Mouse (Mus musculus) megakaryocyte, embryonic 14.5 days (primary cell): ENCODE measurements around the gene Ripor1. TPM values are rescaled to one million over a fixed set of nuclear protein-coding genes. Genes with fewer than 3 reads are reported as not detected.
A peak's percentile ranks its signal among the peaks of the same experiment; 100 is the strongest.

Source experiments
- H3K27me3 ChIP-seq: replicated peaks from 2 replicates; pipeline ENCODE3; 2012; ENCODE audit warnings: inconsistent platforms
- H3K36me3 ChIP-seq: replicated peaks from 2 replicates; pipeline ENCODE3; 2012; ENCODE audit warnings: low read length, inconsistent platforms, mixed read lengths
- H3K4me1 ChIP-seq: 2 replicates; pipeline ENCODE4 v1.6.1; 2012; ENCODE audit warnings: inconsistent platforms
- H3K4me3 ChIP-seq: replicated peaks from 2 replicates; pipeline ENCODE3; 2012; ENCODE audit warnings: moderate library complexity, mild to moderate bottlenecking, inconsistent platforms
- H3K9me3 ChIP-seq: 2 replicates; pipeline ENCODE4 v1.6.1; 2012; ENCODE audit warnings: inconsistent platforms
- FLI1 ChIP-seq: IDR thresholded peaks from 2 replicates; pipeline ENCODE4 v1.6.1; 2012; ENCODE audit warnings: low read length, inconsistent platforms, mixed read lengths
- GATA1 ChIP-seq: IDR thresholded peaks from 3 replicates; pipeline ENCODE4 v1.6.1; 2012; ENCODE audit warnings: mixed read lengths, low read length, inconsistent platforms, borderline replicate concordance
- polyA plus RNA-seq: library from polyadenylated mRNA; stranded (reverse); fragments of >175 nt; gene quantifications from 2 replicates; pipeline ENCODE4 v1.2.3, GENCODE M21; 2012; ENCODE audit warnings: low replicate concordance; ENCODE audit not compliant: insufficient read depth

The Ripor1 gene
- polyA plus RNA-seq, 1 experiment, result 27.7 TPM

- peaks cover 3% of the 10 kb centered on the region for H3K27me3 ChIP-seq
- peak overlapping the region; percentile 100 for H3K4me3 ChIP-seq
- no peaks in the 10 kb centered on the region for H3K9me3 ChIP-seq
- TF ChIP-seq GATA1, result no peak
- TF ChIP-seq FLI1, result no peak
- H3K36me3 ChIP-seq, result peaks cover 4% of the 10 kb centered on the region
- peaks cover 76% of the 10 kb centered on the region for H3K4me1 ChIP-seq
Observed at GRCm38 (mm10) chr8:105605491-105606188, 585 bp downstream of the Ripor1 start.

- peak overlapping the region; percentile 100 for H3K4me3 ChIP-seq
- peaks cover 3% of the 10 kb centered on the region for H3K27me3 ChIP-seq
- H3K4me1 ChIP-seq, result peaks cover 79% of the 10 kb centered on the region
- peaks cover 12% of the 10 kb centered on the region for H3K36me3 ChIP-seq
- no peaks in the 10 kb centered on the region for H3K9me3 ChIP-seq
- TF ChIP-seq FLI1 (no peak), GATA1 (no peak)
Observed at GRCm38 (mm10) chr8:105606189-105607023, 1.4 kb downstream of the Ripor1 start.

- peaks cover 3% of the 10 kb centered on the region for H3K27me3 ChIP-seq
- H3K36me3 ChIP-seq, result peaks cover 18% of the 10 kb centered on the region
- TF ChIP-seq FLI1, result no peak
- TF ChIP-seq GATA1, result no peak
- peaks cover 81% of the 10 kb centered on the region for H3K4me1 ChIP-seq
- peak overlapping the region; percentile 100 for H3K4me3 ChIP-seq
- no peaks in the 10 kb centered on the region for H3K9me3 ChIP-seq
Observed at GRCm38 (mm10) chr8:105607062-105607461, 2.0 kb downstream of the Ripor1 start.

- Histone ChIP-seq H3K4me1 (peaks cover 87% of the 10 kb centered on the region), H3K27me3 (peaks cover 3% of the 10 kb centered on the region), H3K4me3 (peak overlapping the region; percentile 72), H3K9me3 (no peaks in the 10 kb centered on the region), H3K36me3 (peaks cover 18% of the 10 kb centered on the region)
- no peak for TF ChIP-seq FLI1
- no peak for TF ChIP-seq GATA1
Observed at GRCm38 (mm10) chr8:105607684-105608083, 2.6 kb downstream of the Ripor1 start.

- H3K4me3 ChIP-seq, result peak overlapping the region; percentile 85
- TF ChIP-seq FLI1 (no peak), GATA1 (peak; percentile 85; the same call in 2 of the 3 replicates)
- H3K4me1 ChIP-seq, result peaks cover 90% of the 10 kb centered on the region
- peaks cover 22% of the 10 kb centered on the region for H3K36me3 ChIP-seq
- H3K9me3 ChIP-seq, result no peaks in the 10 kb centered on the region
- no peaks in the 10 kb centered on the region for H3K27me3 ChIP-seq
Observed at GRCm38 (mm10) chr8:105609355-105609754, 4.3 kb downstream of the Ripor1 start.

- no peak for TF ChIP-seq FLI1
- no peak; the same call in 2 of the 3 replicates for TF ChIP-seq GATA1
- no peaks in the 10 kb centered on the region for H3K9me3 ChIP-seq
- H3K4me3 ChIP-seq, result peak overlapping the region; percentile 85
- H3K4me1 ChIP-seq, result peaks cover 90% of the 10 kb centered on the region
- H3K27me3 ChIP-seq, result no peaks in the 10 kb centered on the region
- peaks cover 26% of the 10 kb centered on the region for H3K36me3 ChIP-seq
Observed at GRCm38 (mm10) chr8:105609771-105610170, 4.7 kb downstream of the Ripor1 start.

- H3K4me1 ChIP-seq, result peaks cover 87% of the 10 kb centered on the region
- H3K9me3 ChIP-seq, result no peaks in the 10 kb centered on the region
- H3K36me3 ChIP-seq, result peaks cover 47% of the 10 kb centered on the region
- TF ChIP-seq GATA1, result no peak
- H3K4me3 ChIP-seq, result peak overlapping the region; percentile 46
- no peaks in the 10 kb centered on the region for H3K27me3 ChIP-seq
Observed at GRCm38 (mm10) chr8:105611836-105612235, 6.8 kb downstream of the Ripor1 start.

- no peak for TF ChIP-seq FLI1
- TF ChIP-seq GATA1, result no peak
- H3K27me3 ChIP-seq, result no peaks in the 10 kb centered on the region
- H3K4me3 ChIP-seq, result peak overlapping the region; percentile 93
- peaks cover 87% of the 10 kb centered on the region for H3K4me1 ChIP-seq
- H3K9me3 ChIP-seq, result no peaks in the 10 kb centered on the region
- H3K36me3 ChIP-seq, result peaks cover 59% of the 10 kb centered on the region
Observed at GRCm38 (mm10) chr8:105613037-105613436, 8.0 kb downstream of the Ripor1 start.

GRCm38 (mm10) chr8:105613830-105614511 lies 8.9 kb downstream of the Ripor1 start:
- Histone ChIP-seq H3K9me3 (no peaks in the 10 kb centered on the region), H3K27me3 (no peaks in the 10 kb centered on the region), H3K36me3 (peaks cover 68% of the 10 kb centered on the region), H3K4me1 (peaks cover 87% of the 10 kb centered on the region), H3K4me3 (peak overlapping the region; percentile 93)
- no peak for TF ChIP-seq GATA1
- no peak for TF ChIP-seq FLI1

GRCm38 (mm10) chr8:105615942-105616341 lies 10.9 kb downstream of the Ripor1 start:
- Histone ChIP-seq H3K27me3 (no peaks in the 10 kb centered on the region), H3K4me3 (no peak overlapping the region), H3K9me3 (no peaks in the 10 kb centered on the region), H3K36me3 (peaks cover 81% of the 10 kb centered on the region), H3K4me1 (peaks cover 82% of the 10 kb centered on the region)
- TF ChIP-seq GATA1 (no peak), FLI1 (no peak)
